Mouse (Mus musculus) C2C12 (cell line): Measurements from ENCODE around the gene Esyt2. TPM values are rescaled to one million over a fixed set of nuclear protein-coding genes. Genes with fewer than 3 reads are reported as not detected.

ENCODE experiments used
- H3K27me3 ChIP-seq: one replicate; pipeline ENCODE4 v1.6.1; 2011; ENCODE audit not compliant: control insufficient read depth, insufficient read depth, insufficient read length
- H3K36me3 ChIP-seq: one replicate; pipeline ENCODE4 v1.6.1; 2011; ENCODE audit not compliant: control insufficient read depth, insufficient read depth
- H3K4me3 ChIP-seq: one replicate; pipeline ENCODE4 v1.5.1; 2011; ENCODE audit warnings: mild to moderate bottlenecking, control low read depth; ENCODE audit not compliant: poor library complexity, insufficient read depth, severe bottlenecking
- H3K79me2 ChIP-seq: one replicate; pipeline ENCODE4 v1.6.1; 2011; ENCODE audit not compliant: control insufficient read depth, insufficient read depth
- H3K79me3 ChIP-seq: one replicate; pipeline ENCODE4 v1.6.1; 2011; ENCODE audit warnings: low read depth, control low read depth
- H3ac ChIP-seq: one replicate; pipeline ENCODE3; 2011; ENCODE audit warnings: low read depth; ENCODE audit not compliant: control insufficient read depth, insufficient read length
- CEBPB ChIP-seq: IDR thresholded peaks from one replicate; pipeline ENCODE4 v1.6.1; 2011; ENCODE audit warnings: low read depth, mild to moderate bottlenecking, control low read depth, moderate library complexity
- CTCF ChIP-seq: IDR thresholded peaks from one replicate; pipeline ENCODE4 v1.5.1; 2011; ENCODE audit not compliant: control insufficient read depth, insufficient read depth, insufficient read length
- FOSL1 ChIP-seq: IDR thresholded peaks from one replicate; pipeline ENCODE4 v1.8.0; 2011; ENCODE audit warnings: mild to moderate bottlenecking, low read length; ENCODE audit not compliant: poor library complexity, insufficient read depth, severe bottlenecking
- MAX ChIP-seq: IDR thresholded peaks from one replicate; pipeline ENCODE4 v1.6.1; 2011; ENCODE audit warnings: mild to moderate bottlenecking, control low read depth
- MYOD1 ChIP-seq: IDR thresholded peaks from one replicate; pipeline ENCODE4 v1.6.1; 2011; ENCODE audit warnings: low read depth; ENCODE audit not compliant: control insufficient read depth, insufficient read length
- MYOG ChIP-seq: IDR thresholded peaks from one replicate; pipeline ENCODE4 v1.6.1; 2011; ENCODE audit not compliant: control insufficient read depth, insufficient read length; ENCODE audit errors: extremely low read depth
- USF1 ChIP-seq: IDR thresholded peaks from one replicate; pipeline ENCODE4 v1.6.1; 2011; ENCODE audit warnings: low read depth, mild to moderate bottlenecking, control low read depth, moderate library complexity
- polyA plus RNA-seq: library from polyadenylated mRNA; unstranded; fragments of >200 nt; fragmentation: generic; extraction: Trizol; gene quantifications from one replicate; pipeline ENCODE4 v1.2.1, GENCODE M21; 2012; ENCODE audit warnings: missing spikeins

The Esyt2 gene
- polyA plus RNA-seq, 1 experiment, result 19.3 TPM

DNA sequence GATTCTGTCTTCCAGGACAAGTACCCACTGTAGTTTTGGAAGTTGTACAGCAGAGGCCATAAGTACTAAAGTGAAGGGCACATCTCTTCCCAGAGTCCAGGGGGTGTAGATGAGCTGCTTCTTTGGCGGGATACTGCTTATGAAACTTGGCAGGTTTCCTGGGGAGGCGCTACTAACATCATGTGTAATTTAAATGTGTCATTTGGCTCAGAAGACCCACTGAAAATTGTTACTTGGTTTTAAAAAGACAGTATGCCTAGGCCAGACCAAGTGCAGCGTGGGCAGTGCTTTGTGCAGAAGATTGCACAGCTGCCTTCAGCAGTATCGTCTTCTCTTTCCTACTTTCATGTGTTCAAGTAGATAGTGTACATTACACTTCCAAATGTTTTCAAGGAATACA lies 44.5 kb downstream of the Esyt2 start:
- Histone ChIP-seq H3K4me3 (no peak overlapping the region), H3K27me3 (no peaks in the 10 kb centered on the region), H3K36me3 (peaks cover 77% of the 10 kb centered on the region), H3K79me2 (no peaks in the 10 kb centered on the region), H3K79me3 (peaks cover 2% of the 10 kb centered on the region), H3ac (no peak overlapping the region)
- no peak for TF ChIP-seq USF1
- no peak for TF ChIP-seq MYOG
- no peak for TF ChIP-seq MYOD1
- TF ChIP-seq FOSL1, result no peak
- TF ChIP-seq MAX, result no peak
- no peak for TF ChIP-seq CTCF
- TF ChIP-seq CEBPB, result no peak

DNA sequence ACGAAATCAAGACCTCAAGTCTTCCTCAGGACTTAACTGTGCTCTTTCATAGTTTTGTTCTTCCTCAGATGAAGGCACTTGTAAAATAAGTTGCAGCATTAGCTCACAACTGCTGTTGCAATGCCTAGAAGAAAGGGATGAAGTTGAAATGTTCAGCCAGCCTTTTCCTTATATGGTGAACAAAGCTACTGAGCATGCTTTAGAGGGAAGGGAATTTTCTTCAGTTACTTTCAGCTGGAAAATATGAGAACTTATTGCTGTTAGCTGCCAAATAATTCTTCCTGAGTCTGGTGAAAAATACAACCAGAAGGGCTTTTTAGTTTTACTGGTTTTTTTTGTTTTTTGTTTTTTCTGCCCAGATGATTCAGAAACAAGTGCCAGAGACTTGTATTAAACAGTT lies 45.2 kb downstream of the Esyt2 start:
- Histone ChIP-seq H3K36me3 (peaks cover 77% of the 10 kb centered on the region), H3ac (no peak overlapping the region), H3K4me3 (no peak overlapping the region), H3K79me2 (no peaks in the 10 kb centered on the region), H3K27me3 (no peaks in the 10 kb centered on the region), H3K79me3 (peaks cover 2% of the 10 kb centered on the region)
- no peak for TF ChIP-seq CTCF
- no peak for TF ChIP-seq CEBPB
- TF ChIP-seq FOSL1, result no peak
- TF ChIP-seq MAX, result no peak
- no peak for TF ChIP-seq USF1

DNA sequence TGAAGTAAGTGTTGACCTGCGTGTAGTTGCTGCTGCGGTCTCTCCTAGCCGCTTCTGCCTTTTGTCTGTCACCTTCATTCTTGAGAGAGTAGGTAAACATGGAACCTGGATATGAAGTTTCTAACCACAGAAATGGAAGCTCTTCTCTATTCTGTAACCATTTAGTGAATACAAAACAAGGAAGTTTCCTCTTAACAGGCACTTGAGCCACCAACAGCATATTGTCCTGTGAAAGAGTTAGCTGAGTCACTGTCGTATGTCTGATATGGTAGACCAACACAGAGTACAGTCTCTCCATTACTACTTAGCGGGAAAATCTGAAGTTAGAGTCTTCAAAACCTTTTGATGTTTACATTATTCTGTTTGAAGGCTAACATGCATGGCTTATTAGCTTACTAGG lies 53.3 kb downstream of the Esyt2 start:
- Histone ChIP-seq H3K36me3 (peaks cover 70% of the 10 kb centered on the region), H3K79me2 (peaks cover 13% of the 10 kb centered on the region), H3K4me3 (no peak overlapping the region), H3ac (no peak overlapping the region), H3K79me3 (no peaks in the 10 kb centered on the region), H3K27me3 (no peaks in the 10 kb centered on the region)
- TF ChIP-seq CEBPB (no peak), CTCF (no peak), USF1 (no peak), FOSL1 (no peak)

DNA sequence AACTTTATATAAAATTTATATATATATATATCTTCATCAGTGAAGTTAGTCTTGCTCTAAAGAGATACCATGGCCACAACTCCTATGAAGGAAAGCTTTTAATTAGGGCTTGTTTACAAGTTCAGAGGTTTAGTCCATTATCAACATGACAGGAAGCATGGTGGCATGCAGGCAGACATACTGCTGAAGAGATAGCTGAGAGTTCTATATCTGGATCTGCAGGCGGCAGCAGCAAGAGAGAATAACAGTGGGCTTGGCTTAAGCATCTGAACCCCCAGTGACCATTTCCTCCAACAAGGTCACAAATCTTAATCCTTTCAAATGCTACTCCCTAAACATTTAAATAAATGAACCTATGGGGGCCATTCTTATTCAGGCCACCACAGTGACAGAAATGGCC lies 59.2 kb downstream of the Esyt2 start:
- Histone ChIP-seq H3K79me3 (no peaks in the 10 kb centered on the region), H3K4me3 (no peak overlapping the region), H3K36me3 (peaks cover 69% of the 10 kb centered on the region), H3ac (no peak overlapping the region), H3K27me3 (no peaks in the 10 kb centered on the region), H3K79me2 (no peaks in the 10 kb centered on the region)
- TF ChIP-seq CEBPB, result no peak
- no peak for TF ChIP-seq MYOD1
- TF ChIP-seq FOSL1, result no peak
- no peak for TF ChIP-seq CTCF
- no peak for TF ChIP-seq USF1
- no peak for TF ChIP-seq MYOG
- TF ChIP-seq MAX, result no peak

DNA sequence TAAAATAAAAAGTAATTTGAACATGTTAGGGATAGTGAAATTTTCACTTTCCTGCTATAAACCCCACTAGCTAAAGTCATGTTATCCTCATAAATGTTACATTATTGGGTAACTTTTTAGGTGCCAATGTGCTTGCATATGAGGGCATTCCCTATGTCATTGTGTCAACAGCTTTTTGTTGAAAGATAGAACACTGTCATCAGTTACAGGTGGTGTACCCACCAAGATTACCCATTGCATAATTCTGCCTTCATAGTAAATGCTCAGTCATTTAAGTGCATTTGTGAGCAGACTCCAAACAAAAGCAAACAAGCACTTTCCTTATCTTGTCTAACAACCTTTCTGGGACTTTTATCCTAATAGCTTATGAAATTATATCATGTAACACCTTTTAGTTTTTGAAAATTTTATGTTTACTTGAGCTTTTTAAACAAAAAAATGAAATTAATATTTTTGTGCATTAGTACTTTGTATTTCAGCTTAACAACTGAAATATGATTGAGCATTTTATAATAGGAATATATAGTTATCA lies 67.8 kb downstream of the Esyt2 start:
- Histone ChIP-seq H3K79me2 (no peaks in the 10 kb centered on the region), H3K4me3 (no peak overlapping the region), H3K27me3 (no peaks in the 10 kb centered on the region), H3ac (no peak overlapping the region), H3K79me3 (no peaks in the 10 kb centered on the region), H3K36me3 (peaks cover 72% of the 10 kb centered on the region)
- TF ChIP-seq MYOD1 (no peak), CEBPB (no peak), FOSL1 (no peak), CTCF (no peak), USF1 (no peak), MAX (no peak)

DNA sequence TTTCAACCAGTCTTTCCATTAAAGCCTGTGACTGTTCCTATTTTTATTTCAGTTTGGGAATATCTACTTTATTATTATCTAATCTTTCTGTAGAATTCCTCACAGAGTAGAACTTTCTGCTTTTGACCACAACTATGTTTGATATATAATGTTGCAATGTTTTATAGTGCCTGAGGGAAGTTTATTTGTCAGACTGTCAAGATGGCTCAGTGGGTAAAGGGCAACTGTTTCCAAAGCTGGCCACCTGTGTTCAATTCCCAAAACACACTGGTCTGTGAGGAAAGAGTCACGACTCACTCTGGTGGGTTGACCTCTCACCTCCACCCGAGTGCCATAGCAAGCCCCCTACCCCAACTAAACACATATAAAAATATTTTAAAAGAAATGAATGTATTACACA lies 68.4 kb downstream of the Esyt2 start:
- Histone ChIP-seq H3K36me3 (peaks cover 71% of the 10 kb centered on the region), H3K79me2 (no peaks in the 10 kb centered on the region), H3K79me3 (no peaks in the 10 kb centered on the region), H3K4me3 (no peak overlapping the region), H3K27me3 (no peaks in the 10 kb centered on the region), H3ac (no peak overlapping the region)
- no peak for TF ChIP-seq MAX
- no peak for TF ChIP-seq CEBPB
- TF ChIP-seq FOSL1, result no peak
- no peak for TF ChIP-seq USF1
- TF ChIP-seq CTCF, result no peak
- no peak for TF ChIP-seq MYOD1
- no peak for TF ChIP-seq MYOG
